Mouse (Mus musculus) hindbrain, embryonic 13.5 days (tissue): ENCODE results near the gene Nkd1. TPM values are rescaled to one million over a fixed set of nuclear protein-coding genes. Genes with fewer than 3 reads are reported as not detected.
A peak's percentile ranks its signal among the peaks of the same experiment; 100 is the strongest.

Experiments used
- ATAC-seq: fragments of 200-750 bp; cut with Nextera tagmentation; 2 replicates; pipeline ENCODE4 v1.8.0; 2017; ENCODE audit warnings: moderate TSS enrichment; ENCODE audit not compliant: low FRiP score
- H3K27ac ChIP-seq: fragments of 300-500 bp; sonication (generic); 2 replicates; pipeline ENCODE4 v1.5.1; 2015; ENCODE audit warnings: inconsistent platforms, mild to moderate bottlenecking, moderate library complexity
- H3K27me3 ChIP-seq: fragments of 300-500 bp; sonication (generic); 2 replicates; pipeline ENCODE4 v1.6.1; 2015; ENCODE audit warnings: mild to moderate bottlenecking, inconsistent platforms
- H3K36me3 ChIP-seq: fragments of 300-500 bp; sonication (generic); 2 replicates; pipeline ENCODE4 v1.6.1; 2015; ENCODE audit warnings: mild to moderate bottlenecking, inconsistent platforms
- H3K4me1 ChIP-seq: fragments of 300-500 bp; sonication (generic); replicated peaks from 2 replicates; pipeline ENCODE4 v1.6.1; 2015; ENCODE audit warnings: inconsistent platforms
- H3K4me2 ChIP-seq: fragments of 300-500 bp; sonication (generic); 2 replicates; pipeline ENCODE4 v1.6.1; 2015; ENCODE audit warnings: inconsistent platforms, mild to moderate bottlenecking, moderate library complexity
- H3K4me3 ChIP-seq: fragments of 300-500 bp; sonication (generic); 2 replicates; pipeline ENCODE4 v1.5.1; 2015; ENCODE audit warnings: mild to moderate bottlenecking, inconsistent platforms
- H3K9ac ChIP-seq: fragments of 300-500 bp; sonication (generic); 2 replicates; pipeline ENCODE4 v1.6.1; 2015; ENCODE audit warnings: mild to moderate bottlenecking, inconsistent platforms
- H3K9me3 ChIP-seq: fragments of 300-500 bp; sonication (generic); 2 replicates; pipeline ENCODE4 v1.6.1; 2016; ENCODE audit warnings: inconsistent platforms
- WGBS: fragments of 180-500 bp; shearing (Covaris S2); methylation state at CpG from one replicate; pipeline ENCODE4 v1.1.7; 2015; 5-methylcytosine and 5-hydroxymethylcytosine counted together
- polyA plus RNA-seq: library from polyadenylated mRNA; unstranded; fragments of >200 nt; fragmentation: Nextera tagmentation; extraction: Ambion mirVana; gene quantifications from 2 replicates; pipeline ENCODE4 v1.2.1, GENCODE M21; 2015

Nkd1 gene
- polyA plus RNA-seq, 1 experiment from 2014 or later = 76.0 TPM

GRCm38 (mm10) chr8:88521541-88522414, 624 bp downstream of the Nkd1 start:
- peak; percentile 53 for ATAC-seq
- Histone ChIP-seq H3K9ac (peak overlapping the region; percentile 94), H3K36me3 (no peaks in the 10 kb centered on the region), H3K4me2 (peak overlapping the region; percentile 98), H3K4me1 (peaks cover 65% of the 10 kb centered on the region), H3K27ac (peak overlapping the region; percentile 69), H3K4me3 (peak overlapping the region; percentile 81), H3K9me3 (no peaks in the 10 kb centered on the region), H3K27me3 (peaks cover 17% of the 10 kb centered on the region)
- WGBS = under 1% methylated on average over 30 of the region's 65 CpGs

- WGBS = 22% methylated on average over 5 of the region's 5 CpGs
- peaks cover 72% of the 10 kb centered on the region for H3K4me1 ChIP-seq
- H3K4me3 ChIP-seq = peak overlapping the region; percentile 81
- peak overlapping the region; percentile 98 for H3K4me2 ChIP-seq
- H3K27me3 ChIP-seq = peaks cover 17% of the 10 kb centered on the region
- H3K9ac ChIP-seq = peak overlapping the region; percentile 94
- no peaks in the 10 kb centered on the region for H3K9me3 ChIP-seq
- no peak for ATAC-seq
- no peak overlapping the region for H3K27ac ChIP-seq
- no peaks in the 10 kb centered on the region for H3K36me3 ChIP-seq
These were observed 1.4 kb downstream of the Nkd1 start for GRCm38 (mm10) chr8:88522433-88523030.

DNA sequence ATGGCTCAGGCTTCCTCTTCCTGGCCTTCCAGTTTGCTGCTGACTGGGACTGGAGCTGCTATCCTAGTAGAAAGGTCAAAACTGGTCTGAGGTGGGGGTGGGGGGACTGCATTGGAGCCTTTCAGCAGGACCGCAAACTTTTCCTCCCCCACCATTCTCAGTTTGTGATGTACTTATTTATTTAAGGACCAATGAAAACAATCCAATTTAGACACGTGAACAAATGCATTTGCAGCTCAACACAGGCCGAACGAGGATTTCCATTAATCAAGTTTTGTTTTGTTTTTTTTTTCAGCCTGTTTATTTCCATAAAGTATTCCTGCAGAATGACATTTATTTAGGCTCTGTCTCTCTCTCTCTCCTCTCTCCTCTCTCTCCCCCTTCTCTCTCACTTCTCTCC, 2.5 kb downstream of the Nkd1 start:
- peaks cover 82% of the 10 kb centered on the region for H3K4me1 ChIP-seq
- peaks cover 17% of the 10 kb centered on the region for H3K27me3 ChIP-seq
- peak overlapping the region; percentile 19; the same call in 1 of the 2 replicates for H3K9ac ChIP-seq
- WGBS = 10% methylated on average over 4 of the region's 4 CpGs
- H3K27ac ChIP-seq = 0 out of 2 replicates have a peak overlapping the region, but pooled peaks have one; percentile 40
- peak overlapping the region; percentile 81 for H3K4me3 ChIP-seq
- H3K9me3 ChIP-seq = no peaks in the 10 kb centered on the region
- ATAC-seq = no peak
- 0 out of 2 replicates have a peak, but pooled peaks cover 5% of the 10 kb centered on the region for H3K36me3 ChIP-seq
- peak overlapping the region; percentile 98 for H3K4me2 ChIP-seq

GRCm38 (mm10) chr8:88524132-88524531, 3.0 kb downstream of the Nkd1 start:
- no peak for ATAC-seq
- Histone ChIP-seq H3K9me3 (no peaks in the 10 kb centered on the region), H3K9ac (0 out of 2 replicates have a peak overlapping the region, but pooled peaks have one; percentile 19), H3K4me2 (peak overlapping the region; percentile 98), H3K27me3 (peaks cover 15% of the 10 kb centered on the region), H3K27ac (peak overlapping the region; percentile 13; the same call in 1 of the 2 replicates), H3K36me3 (0 out of 2 replicates have a peak, but pooled peaks cover 5% of the 10 kb centered on the region), H3K4me3 (peak overlapping the region; percentile 81; the same call in 1 of the 2 replicates), H3K4me1 (peaks cover 82% of the 10 kb centered on the region)
- 8% methylated on average over 4 of the region's 4 CpGs for WGBS

- Histone ChIP-seq H3K4me1 (peaks cover 78% of the 10 kb centered on the region), H3K27ac (peak overlapping the region; percentile 13; the same call in 1 of the 2 replicates), H3K9ac (no peak overlapping the region; the same call in 1 of the 2 replicates), H3K27me3 (peaks cover 8% of the 10 kb centered on the region), H3K9me3 (no peaks in the 10 kb centered on the region), H3K4me2 (peak overlapping the region; percentile 98), H3K4me3 (no peak overlapping the region; the same call in 1 of the 2 replicates), H3K36me3 (0 out of 2 replicates have a peak, but pooled peaks cover 5% of the 10 kb centered on the region)
- ATAC-seq = no peak
- 68% methylated on average over 7 of the region's 7 CpGs for WGBS
These were observed 3.7 kb downstream of the Nkd1 start for GRCm38 (mm10) chr8:88524851-88525250.

- Histone ChIP-seq H3K4me1 (peaks cover 70% of the 10 kb centered on the region), H3K4me2 (no peak overlapping the region), H3K4me3 (no peak overlapping the region), H3K36me3 (0 out of 2 replicates have a peak, but pooled peaks cover 5% of the 10 kb centered on the region), H3K9ac (no peak overlapping the region), H3K27me3 (no peaks in the 10 kb centered on the region), H3K9me3 (no peaks in the 10 kb centered on the region), H3K27ac (no peak overlapping the region)
- ATAC-seq = no peak
- WGBS = 73% methylated on average over 5 of the region's 5 CpGs
These were observed 5.1 kb downstream of the Nkd1 start for GRCm38 (mm10) chr8:88526296-88526695.

- H3K9me3 ChIP-seq = no peaks in the 10 kb centered on the region
- H3K4me3 ChIP-seq = no peak overlapping the region
- H3K4me1 ChIP-seq = peaks cover 53% of the 10 kb centered on the region
- H3K9ac ChIP-seq = no peak overlapping the region
- WGBS = 89% methylated on average over 9 of the region's 9 CpGs
- no peak for ATAC-seq
- H3K27ac ChIP-seq = no peak overlapping the region
- H3K27me3 ChIP-seq = no peaks in the 10 kb centered on the region
- H3K4me2 ChIP-seq = no peak overlapping the region
- 0 out of 2 replicates have a peak, but pooled peaks cover 5% of the 10 kb centered on the region for H3K36me3 ChIP-seq
These were observed 7.0 kb downstream of the Nkd1 start for GRCm38 (mm10) chr8:88528186-88528585.

GRCm38 (mm10) chr8:88529798-88530197, 8.6 kb downstream of the Nkd1 start:
- no peaks in the 10 kb centered on the region for H3K27me3 ChIP-seq
- ATAC-seq = no peak
- WGBS = 90% methylated on average over 4 of the region's 4 CpGs
- H3K4me3 ChIP-seq = no peak overlapping the region
- H3K4me2 ChIP-seq = no peak overlapping the region
- H3K4me1 ChIP-seq = peaks cover 37% of the 10 kb centered on the region
- 0 out of 2 replicates have a peak, but pooled peaks cover 5% of the 10 kb centered on the region for H3K36me3 ChIP-seq
- no peak overlapping the region for H3K9ac ChIP-seq
- no peak overlapping the region for H3K27ac ChIP-seq
- H3K9me3 ChIP-seq = no peaks in the 10 kb centered on the region

- H3K9ac ChIP-seq = no peak overlapping the region
- H3K36me3 ChIP-seq = no peaks in the 10 kb centered on the region
- no peaks in the 10 kb centered on the region for H3K27me3 ChIP-seq
- WGBS = 28% methylated on average over 2 of the region's 2 CpGs
- no peak overlapping the region for H3K27ac ChIP-seq
- no peak overlapping the region for H3K4me3 ChIP-seq
- H3K4me1 ChIP-seq = peaks cover 21% of the 10 kb centered on the region
- no peak for ATAC-seq
- no peak overlapping the region for H3K4me2 ChIP-seq
- H3K9me3 ChIP-seq = no peaks in the 10 kb centered on the region
These were observed 15.9 kb downstream of the Nkd1 start for GRCm38 (mm10) chr8:88537081-88537480.

DNA sequence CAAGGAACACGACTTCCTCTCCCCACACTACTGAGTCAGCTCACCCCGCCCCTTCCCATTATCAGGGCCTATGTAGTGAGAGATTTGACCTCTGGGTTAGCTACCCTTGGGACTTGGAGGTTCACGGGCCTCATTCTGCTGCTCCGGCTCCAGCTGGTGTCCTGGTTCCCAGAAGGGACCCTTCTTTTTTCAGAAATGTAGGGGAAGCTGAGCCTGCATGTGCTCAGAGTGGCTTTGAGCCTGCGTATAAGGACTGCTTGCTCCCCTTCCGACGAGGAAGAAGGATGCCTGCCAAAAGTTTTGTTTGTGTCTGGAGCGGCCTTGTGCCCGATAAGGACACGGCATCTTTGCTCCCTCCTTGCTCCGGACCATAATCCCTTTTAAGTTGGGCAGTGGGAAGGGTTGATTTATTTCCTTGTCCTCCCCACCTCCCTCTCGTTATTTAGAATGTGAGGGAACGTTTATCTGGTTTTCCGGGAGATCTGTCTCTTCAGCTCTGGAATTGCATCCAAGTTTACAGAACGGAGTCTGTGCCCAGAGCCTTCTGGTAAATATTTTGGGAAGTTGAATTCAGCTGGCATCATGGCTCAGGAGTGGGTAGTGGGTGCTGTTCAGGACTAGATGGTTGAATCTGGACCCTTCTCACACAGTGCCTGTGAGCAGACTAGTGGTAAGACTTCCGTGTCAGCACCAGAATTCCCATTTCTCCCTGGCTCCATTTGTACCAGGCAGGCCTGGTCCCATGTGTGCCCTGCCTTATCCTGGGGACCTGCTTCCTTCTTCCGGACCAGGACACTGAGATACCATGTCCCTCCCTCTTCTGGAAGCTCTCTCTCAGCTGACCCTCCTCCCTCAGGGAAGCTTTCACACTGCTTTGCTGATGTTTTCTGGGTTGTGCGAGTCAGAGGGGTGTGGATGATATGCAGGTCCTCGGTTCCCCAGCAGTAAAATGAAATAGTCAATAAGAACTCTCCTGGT, 17.1 kb downstream of the Nkd1 start:
- H3K36me3 ChIP-seq = no peaks in the 10 kb centered on the region

DNA sequence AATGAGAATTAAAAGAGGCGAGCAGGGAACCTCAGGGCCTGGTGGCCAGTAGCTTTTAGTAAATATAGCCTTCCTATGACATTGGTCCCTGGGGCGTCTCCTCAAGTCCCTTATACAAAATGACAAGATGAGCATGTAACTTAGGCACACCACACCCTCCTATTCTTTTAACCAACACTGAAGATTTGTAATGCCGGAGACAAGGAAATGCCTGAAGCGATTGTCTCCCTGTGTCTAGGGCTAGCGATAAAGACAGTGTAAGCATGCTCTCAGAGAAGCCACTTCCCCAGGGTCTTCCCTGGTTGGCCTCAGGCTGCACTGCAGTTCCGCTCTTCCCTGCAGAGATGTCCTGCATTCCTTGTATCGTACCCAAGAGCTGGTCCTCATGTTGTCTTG, 17.8 kb downstream of the Nkd1 start:
- no peak for ATAC-seq
- H3K9me3 ChIP-seq = no peaks in the 10 kb centered on the region
- no peak overlapping the region for H3K9ac ChIP-seq
- 83% methylated on average over 7 of the region's 7 CpGs for WGBS
- H3K27me3 ChIP-seq = no peaks in the 10 kb centered on the region
- no peak overlapping the region for H3K4me3 ChIP-seq
- H3K36me3 ChIP-seq = no peaks in the 10 kb centered on the region
- peaks cover 28% of the 10 kb centered on the region for H3K4me1 ChIP-seq
- H3K4me2 ChIP-seq = no peak overlapping the region
- no peak overlapping the region for H3K27ac ChIP-seq

More for the DNA sequence above, 17.1 kb downstream of the Nkd1 start:
- Histone ChIP-seq H3K27ac (no peak overlapping the region), H3K27me3 (no peaks in the 10 kb centered on the region), H3K4me3 (no peak overlapping the region), H3K4me2 (no peak overlapping the region), H3K4me1 (peaks cover 25% of the 10 kb centered on the region), H3K9ac (0 out of 2 replicates have a peak overlapping the region, but pooled peaks have one; percentile 9), H3K9me3 (no peaks in the 10 kb centered on the region)
- no peak for ATAC-seq
- 63% methylated on average over 19 of the region's 19 CpGs for WGBS
